Mouse (Mus musculus): Measurements from ENCODE around the gene Golga7b. TPM values are rescaled to one million over a fixed set of nuclear protein-coding genes. Genes with fewer than 3 reads are reported as not detected.

Golga7b gene
- polyA plus RNA-seq, 1 experiment = not detected

GRCm38 (mm10) chr19:42290954-42291661, 43.7 kb downstream of the Golga7b start:
- no peak overlapping the region for H3K27ac ChIP-seq (ENCODE audit: insufficient read depth, low read length)
- no peak for TF ChIP-seq CTCF (IDR thresholded peaks at IDR 0.05; ENCODE audit: borderline replicate concordance, insufficient read depth, low read length)
- no peaks in the 10 kb centered on the region for H3K4me1 ChIP-seq (ENCODE audit: control insufficient read depth, insufficient read depth, low read length)
- H3K4me3 ChIP-seq (ENCODE audit: insufficient read depth, low read length) = no peak overlapping the region

DNA sequence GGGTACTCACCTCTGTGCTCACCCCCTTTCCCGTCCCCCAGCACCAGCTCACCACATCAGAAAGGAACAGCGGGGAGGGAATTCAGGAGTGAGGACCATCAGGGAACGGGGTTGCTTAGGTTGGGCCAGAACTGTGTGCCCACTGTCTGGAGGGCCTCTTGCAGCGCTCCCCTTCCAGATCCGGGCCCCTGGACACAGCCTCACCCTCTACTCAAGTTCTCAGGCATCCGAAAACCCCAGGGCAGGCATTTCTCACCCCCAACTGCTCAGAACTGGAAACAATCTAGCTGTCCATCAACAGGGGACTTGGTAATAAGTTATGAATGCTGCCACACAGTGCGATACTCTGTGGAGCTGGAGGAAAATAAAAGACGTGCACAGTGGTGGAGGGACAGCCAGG, 44.7 kb downstream of the Golga7b start:
- H3K4me1 ChIP-seq (ENCODE audit: control insufficient read depth, insufficient read depth, low read length) = no peaks in the 10 kb centered on the region
- H3K27ac ChIP-seq (ENCODE audit: insufficient read depth, low read length) = no peak overlapping the region
- TF ChIP-seq CTCF (IDR thresholded peaks at IDR 0.05; ENCODE audit: borderline replicate concordance, insufficient read depth, low read length) (no peak), POLR2A (IDR thresholded peaks at IDR 0.05; ENCODE audit: low read depth, low read length) (no peak)
- no peak overlapping the region for H3K4me3 ChIP-seq (ENCODE audit: insufficient read depth, low read length)

DNA sequence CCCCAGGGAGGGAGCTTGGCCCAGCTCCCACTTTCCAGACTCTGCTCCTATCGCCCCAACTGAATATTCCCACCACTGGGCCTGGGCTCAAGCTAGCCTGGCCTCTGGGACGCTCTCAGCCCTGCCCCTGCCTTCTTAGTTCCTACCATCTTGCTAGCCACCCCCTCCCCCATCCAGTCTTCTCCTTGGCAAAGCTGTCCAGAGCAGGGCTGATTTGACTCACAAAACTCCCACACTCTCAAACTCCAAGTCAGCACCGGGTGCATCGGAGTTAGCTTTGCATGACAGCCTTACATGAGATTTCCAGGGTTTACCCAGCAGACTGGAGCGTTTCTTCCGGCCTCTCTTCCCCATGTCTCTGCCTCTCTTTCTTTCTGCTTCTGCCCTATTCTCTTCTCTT, 45.8 kb downstream of the Golga7b start:
- TF ChIP-seq CTCF (IDR thresholded peaks at IDR 0.05; ENCODE audit: borderline replicate concordance, insufficient read depth, low read length) = no peak
- no peak for TF ChIP-seq POLR2A (IDR thresholded peaks at IDR 0.05; ENCODE audit: low read depth, low read length)
- no peaks in the 10 kb centered on the region for H3K4me1 ChIP-seq (ENCODE audit: control insufficient read depth, insufficient read depth, low read length)
- H3K4me3 ChIP-seq (ENCODE audit: insufficient read depth, low read length) = no peak overlapping the region
- H3K27ac ChIP-seq (ENCODE audit: insufficient read depth, low read length) = no peak overlapping the region

DNA sequence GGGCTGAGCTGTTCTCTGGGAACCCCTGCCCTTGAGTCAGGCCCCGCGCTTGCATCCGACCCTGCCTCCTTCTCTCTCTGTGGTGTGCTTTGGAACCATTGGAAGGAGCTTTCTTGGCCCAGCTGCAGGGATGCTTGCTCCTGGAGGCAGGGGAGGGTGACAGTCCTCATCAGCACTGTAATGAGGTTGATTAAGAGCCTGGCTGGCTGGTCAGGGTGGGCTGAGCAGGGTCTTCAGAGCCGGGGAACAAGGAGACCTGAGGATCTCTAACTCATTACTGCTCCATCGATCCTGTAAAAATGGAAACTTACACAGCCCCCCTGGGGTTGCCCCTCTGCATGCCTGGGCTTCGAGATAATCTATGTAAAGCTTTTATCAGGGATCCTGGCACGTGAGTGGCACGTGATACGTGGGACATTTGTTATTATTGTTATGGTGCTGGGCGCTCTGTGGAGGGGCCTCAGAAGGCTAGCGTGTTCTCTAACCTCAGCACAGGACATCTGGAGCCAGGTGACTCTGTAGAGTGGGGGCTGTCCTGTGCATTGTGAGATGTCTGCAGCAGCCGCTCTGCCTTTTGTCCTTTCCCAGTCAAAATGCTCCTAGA, 55.9 kb downstream of the Golga7b start:
- no peaks in the 10 kb centered on the region for H3K4me1 ChIP-seq (ENCODE audit: control insufficient read depth, insufficient read depth, low read length)
- H3K27ac ChIP-seq (ENCODE audit: insufficient read depth, low read length) = no peak overlapping the region
- no peak overlapping the region for H3K4me3 ChIP-seq (ENCODE audit: insufficient read depth, low read length)
- no peak for TF ChIP-seq POLR2A (IDR thresholded peaks at IDR 0.05; ENCODE audit: low read depth, low read length)
- no peak for TF ChIP-seq CTCF (IDR thresholded peaks at IDR 0.05; ENCODE audit: borderline replicate concordance, insufficient read depth, low read length)

- TF ChIP-seq POLR2A (IDR thresholded peaks at IDR 0.05; ENCODE audit: low read depth, low read length) (no peak), CTCF (IDR thresholded peaks at IDR 0.05; ENCODE audit: borderline replicate concordance, insufficient read depth, low read length) (no peak)
- Histone ChIP-seq H3K27ac (ENCODE audit: insufficient read depth, low read length) (no peak overlapping the region), H3K4me3 (ENCODE audit: insufficient read depth, low read length) (no peak overlapping the region), H3K4me1 (ENCODE audit: control insufficient read depth, insufficient read depth, low read length) (no peaks in the 10 kb centered on the region)
These were observed 57.1 kb downstream of the Golga7b start for GRCm38 (mm10) chr19:42304506-42304905.

GRCm38 (mm10) chr19:42305746-42306145, 58.4 kb downstream of the Golga7b start:
- no peak overlapping the region for H3K4me3 ChIP-seq (ENCODE audit: insufficient read depth, low read length)
- no peaks in the 10 kb centered on the region for H3K4me1 ChIP-seq (ENCODE audit: control insufficient read depth, insufficient read depth, low read length)
- TF ChIP-seq POLR2A (IDR thresholded peaks at IDR 0.05; ENCODE audit: low read depth, low read length) (no peak), CTCF (IDR thresholded peaks at IDR 0.05; ENCODE audit: borderline replicate concordance, insufficient read depth, low read length) (no peak)
- no peak overlapping the region for H3K27ac ChIP-seq (ENCODE audit: insufficient read depth, low read length)

GRCm38 (mm10) chr19:42306202-42306601, 58.8 kb downstream of the Golga7b start:
- Histone ChIP-seq H3K4me1 (ENCODE audit: control insufficient read depth, insufficient read depth, low read length) (no peaks in the 10 kb centered on the region), H3K4me3 (ENCODE audit: insufficient read depth, low read length) (no peak overlapping the region), H3K27ac (ENCODE audit: insufficient read depth, low read length) (no peak overlapping the region)
- TF ChIP-seq CTCF (IDR thresholded peaks at IDR 0.05; ENCODE audit: borderline replicate concordance, insufficient read depth, low read length) (no peak), POLR2A (IDR thresholded peaks at IDR 0.05; ENCODE audit: low read depth, low read length) (no peak)

DNA sequence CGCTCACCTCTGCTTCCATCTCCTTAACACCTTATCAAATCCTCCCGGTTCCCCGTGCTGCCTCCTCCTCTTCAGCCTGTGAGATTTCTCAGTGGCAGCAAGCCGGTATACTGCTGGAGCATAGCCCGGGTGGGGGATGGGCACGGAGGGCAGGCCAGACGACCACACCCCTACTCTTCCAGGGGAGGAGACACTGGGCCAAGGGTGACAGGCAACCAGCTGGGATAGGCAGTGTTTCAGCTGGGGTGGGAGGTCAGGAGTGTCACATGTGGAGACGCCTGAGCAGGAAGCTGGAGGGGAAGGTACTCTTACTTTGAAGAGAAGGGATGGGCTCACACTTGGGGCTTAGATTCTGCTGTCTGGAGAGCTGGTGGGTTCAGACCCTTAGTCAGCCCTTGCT, 59.6 kb downstream of the Golga7b start:
- Histone ChIP-seq H3K27ac (ENCODE audit: insufficient read depth, low read length) (no peak overlapping the region), H3K4me3 (ENCODE audit: insufficient read depth, low read length) (no peak overlapping the region), H3K4me1 (ENCODE audit: control insufficient read depth, insufficient read depth, low read length) (no peaks in the 10 kb centered on the region)
- TF ChIP-seq POLR2A (IDR thresholded peaks at IDR 0.05; ENCODE audit: low read depth, low read length) = no peak
- TF ChIP-seq CTCF (IDR thresholded peaks at IDR 0.05; ENCODE audit: borderline replicate concordance, insufficient read depth, low read length) = no peak

- Histone ChIP-seq H3K4me1 (ENCODE audit: control insufficient read depth, insufficient read depth, low read length) (no peaks in the 10 kb centered on the region), H3K27ac (ENCODE audit: insufficient read depth, low read length) (no peak overlapping the region), H3K4me3 (ENCODE audit: insufficient read depth, low read length) (no peak overlapping the region)
- TF ChIP-seq POLR2A (IDR thresholded peaks at IDR 0.05; ENCODE audit: low read depth, low read length) (no peak), CTCF (IDR thresholded peaks at IDR 0.05; ENCODE audit: borderline replicate concordance, insufficient read depth, low read length) (no peak)
These were observed 61.6 kb downstream of the Golga7b start for GRCm38 (mm10) chr19:42308931-42309330.

- Histone ChIP-seq H3K27ac (ENCODE audit: insufficient read depth, low read length) (no peak overlapping the region), H3K4me3 (ENCODE audit: insufficient read depth, low read length) (no peak overlapping the region), H3K4me1 (ENCODE audit: control insufficient read depth, insufficient read depth, low read length) (no peaks in the 10 kb centered on the region)
- TF ChIP-seq CTCF (IDR thresholded peaks at IDR 0.05; ENCODE audit: borderline replicate concordance, insufficient read depth, low read length) (no peak), POLR2A (IDR thresholded peaks at IDR 0.05; ENCODE audit: low read depth, low read length) (no peak)
These were observed 64.0 kb downstream of the Golga7b start for GRCm38 (mm10) chr19:42311332-42311731.

Measured in embryonic fibroblast, embryonic 13.5 days (primary cell).